In the genomic region with DNA sequence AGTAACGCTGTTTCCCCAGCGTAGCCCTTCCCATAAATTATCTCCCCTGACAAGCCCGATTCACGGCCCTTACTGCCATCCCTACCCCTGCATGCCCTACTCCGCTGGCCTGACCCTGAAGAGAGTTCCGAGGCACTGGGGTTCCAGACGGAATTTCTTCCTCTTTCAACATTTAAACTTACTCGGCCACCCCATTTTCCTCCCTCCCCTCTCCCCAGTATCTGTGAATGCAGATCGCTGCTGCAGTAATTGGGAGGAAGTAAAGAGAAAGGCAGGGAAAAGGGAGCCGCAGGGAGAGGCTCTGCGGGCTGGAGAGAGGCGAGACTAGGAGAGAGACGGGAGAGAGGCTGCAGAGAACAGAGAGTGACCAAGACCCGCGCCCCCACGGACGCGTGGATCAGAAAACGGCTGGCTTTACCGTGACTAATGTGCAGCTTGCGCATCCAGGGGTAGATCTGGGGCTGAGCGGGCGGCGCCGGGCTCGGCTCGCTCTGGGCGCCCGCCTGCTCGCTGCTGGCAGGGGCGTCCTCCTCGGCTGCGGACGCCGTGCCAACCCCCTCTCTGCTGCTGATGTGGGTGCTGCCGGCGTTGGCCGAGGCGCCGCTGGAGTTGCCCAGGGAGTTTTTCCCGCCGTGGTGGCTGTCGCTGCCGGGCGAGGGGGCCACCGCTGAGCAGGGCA, we compare ENCODE assay signal across 8 mouse cellular contexts. TPM values are rescaled to one million over a fixed set of nuclear protein-coding genes. Genes with fewer than 3 reads are reported as not detected.
DNase-seq lines count a peak whose midpoint lies in the region; ATAC-seq lines count a peak whose summit lies in the region.

No protein-coding gene starts in this region.

- H3K4me2 ChIP-seq in heart, embryonic 15.5 days = peak overlapping the region; percentile 62
- H3K4me2 ChIP-seq in limb, embryonic 11.5 days (ENCODE audit: low read depth, severe bottlenecking) = peak overlapping the region; percentile 98
- peak overlapping the region; percentile 78 for H3K4me2 ChIP-seq in stomach, embryonic 14.5 days (replicated peaks; ENCODE audit: low read depth, low read length)

- ATAC-seq in megakaryocyte, adult 5-6 weeks (ENCODE audit: poor library complexity, severe bottlenecking) = no peak
- no peak; the same call in 1 of the 2 replicates for ATAC-seq in heart, embryonic 15.5 days (replicated peaks; ENCODE audit: insufficient number of reproducible peaks, insufficient read depth, low FRiP score, low read depth)
- ATAC-seq in limb, embryonic 11.5 days (ENCODE audit: insufficient number of reproducible peaks, low FRiP score, low TSS enrichment, low read depth) = no peak
- no peak for ATAC-seq in stomach, embryonic 14.5 days (ENCODE audit: insufficient number of reproducible peaks, insufficient read depth, low FRiP score, low read depth)

- WGBS in heart, embryonic 15.5 days = 2% methylated on average over 46 of the region's 46 CpGs
- WGBS in limb, embryonic 11.5 days = under 1% methylated on average over 39 of the region's 46 CpGs
- WGBS in stomach, embryonic 14.5 days = 1% methylated on average over 44 of the region's 46 CpGs

- H3K4me3 ChIP-seq in megakaryocyte, embryonic 14.5 days (replicated peaks) = peak overlapping the region; percentile 86
- peak overlapping the region; percentile 53 for H3K4me3 ChIP-seq in heart, embryonic 15.5 days
- peak overlapping the region; percentile 44 for H3K4me3 ChIP-seq in limb, embryonic 11.5 days (ENCODE audit: low read depth, low read length)
- peak overlapping the region; percentile 90 for H3K4me3 ChIP-seq in stomach, embryonic 14.5 days (ENCODE audit: low read depth, low read length)

- H3K4me1 ChIP-seq in megakaryocyte, embryonic 14.5 days = no peaks in the 10 kb centered on the region; the same call in 1 of the 2 replicates
- H3K4me1 ChIP-seq in heart, embryonic 15.5 days (replicated peaks) = peaks cover 19% of the 10 kb centered on the region
- H3K4me1 ChIP-seq in limb, embryonic 11.5 days (ENCODE audit: control insufficient read depth, insufficient read depth, low read length) = peaks cover 73% of the 10 kb centered on the region
- peaks cover 5% of the 10 kb centered on the region; the same call in 1 of the 2 replicates for H3K4me1 ChIP-seq in stomach, embryonic 14.5 days (ENCODE audit: control insufficient read depth, insufficient read depth, low read length)

- H3K9me3 ChIP-seq in megakaryocyte, embryonic 14.5 days = peaks cover 44% of the 10 kb centered on the region
- no peaks in the 10 kb centered on the region for H3K9me3 ChIP-seq in heart, embryonic 15.5 days (replicated peaks)
- H3K9me3 ChIP-seq in limb, embryonic 11.5 days (ENCODE audit: control insufficient read depth, low read length) = no peaks in the 10 kb centered on the region
- no peaks in the 10 kb centered on the region for H3K9me3 ChIP-seq in stomach, embryonic 14.5 days (ENCODE audit: control insufficient read depth, low read depth, low read length)

- peaks cover 26% of the 10 kb centered on the region for H3K36me3 ChIP-seq in megakaryocyte, embryonic 14.5 days (replicated peaks; ENCODE audit: low read length)
- no peaks in the 10 kb centered on the region for H3K36me3 ChIP-seq in heart, embryonic 15.5 days
- H3K36me3 ChIP-seq in limb, embryonic 11.5 days (ENCODE audit: control insufficient read depth, insufficient read depth, low read length) = peaks cover 2% of the 10 kb centered on the region; the same call in 1 of the 2 replicates
- peaks cover 5% of the 10 kb centered on the region; the same call in 1 of the 2 replicates for H3K36me3 ChIP-seq in stomach, embryonic 14.5 days (ENCODE audit: control insufficient read depth, insufficient read depth, low read length)

- DNase-seq in limb, embryonic 11.5 days (ENCODE audit: low spot score) = peak; percentile 73
- no peak for DNase-seq in left cerebral cortex, adult 11 months (ENCODE audit: low spot score)
- no peak for DNase-seq in left cerebral cortex, adult 9 months (ENCODE audit: low spot score in 2 of 2)
- DNase-seq in spleen, postnatal 14 days (ENCODE audit: low spot score in 2 of 2) = no peak

- peaks cover 42% of the 10 kb centered on the region for H3K27me3 ChIP-seq in megakaryocyte, embryonic 14.5 days (replicated peaks)
- peaks cover 98% of the 10 kb centered on the region for H3K27me3 ChIP-seq in heart, embryonic 15.5 days
- no peaks in the 10 kb centered on the region for H3K27me3 ChIP-seq in limb, embryonic 11.5 days (ENCODE audit: control insufficient read depth, insufficient read depth, low read length)
- H3K27me3 ChIP-seq in stomach, embryonic 14.5 days (ENCODE audit: control insufficient read depth, insufficient read depth, low read length) = 0 out of 2 replicates have a peak, but pooled peaks cover 3% of the 10 kb centered on the region

- peak overlapping the region; percentile 52 for H3K9ac ChIP-seq in heart, embryonic 15.5 days
- peak overlapping the region; percentile 76 for H3K9ac ChIP-seq in limb, embryonic 11.5 days (ENCODE audit: low read length)
- peak overlapping the region; percentile 96 for H3K9ac ChIP-seq in stomach, embryonic 14.5 days (replicated peaks; ENCODE audit: low read depth, low read length)

- H3K27ac ChIP-seq in heart, embryonic 15.5 days = peak overlapping the region; percentile 25; the same call in 1 of the 2 replicates
- H3K27ac ChIP-seq in limb, embryonic 11.5 days (replicated peaks; ENCODE audit: low read depth, low read length) = peak overlapping the region; percentile 59
- peak overlapping the region; percentile 87 for H3K27ac ChIP-seq in stomach, embryonic 14.5 days (ENCODE audit: low read length)

RNA-seq across cellular contexts. Expression of a gene that starts 0.9 kb away (rescaled TPM):
- polyA plus RNA-seq in megakaryocyte, embryonic 14.5 days (2012; ENCODE audit: insufficient read depth, low replicate concordance) = 0.46 TPM in 1 of 2 replicates, not detected in the other
- total RNA-seq in megakaryocyte, adult 5-6 weeks (2015) = 0.09 and 0.13 TPM in 2 replicates
- total RNA-seq in megakaryocyte, adult 5-6 weeks (2017) = 0.18 TPM in 1 of 2 replicates, not detected in the other
- 2.3 and 6.3 TPM in 2 replicates for polyA plus RNA-seq in heart, embryonic 15.5 days (2015; fragmentation: Nextera tagmentation; extraction: Ambion mirVana)
- polyA plus RNA-seq in limb, embryonic 11.5 days (2014; fragmentation: Nextera tagmentation; extraction: Ambion mirVana) = 11.0 and 11.3 TPM in 2 replicates
- 24.4 and 27.1 TPM in 2 replicates for polyA plus RNA-seq in stomach, embryonic 14.5 days (2014; fragmentation: Nextera tagmentation; extraction: Ambion mirVana)

RNA-seq across cellular contexts. Expression of a gene that starts 5.0 kb away (rescaled TPM):
- polyA plus RNA-seq in megakaryocyte, embryonic 14.5 days (2012; ENCODE audit: insufficient read depth, low replicate concordance) = not detected in 2 replicates
- total RNA-seq in megakaryocyte, adult 5-6 weeks (2015) = not detected in 2 replicates
- not detected in 2 replicates for total RNA-seq in megakaryocyte, adult 5-6 weeks (2017)
- 0.27 TPM in 1 of 2 replicates, not detected in the other for polyA plus RNA-seq in heart, embryonic 15.5 days (2015; fragmentation: Nextera tagmentation; extraction: Ambion mirVana)
- 3.5 and 4.6 TPM in 2 replicates for polyA plus RNA-seq in limb, embryonic 11.5 days (2014; fragmentation: Nextera tagmentation; extraction: Ambion mirVana)
- polyA plus RNA-seq in stomach, embryonic 14.5 days (2014; fragmentation: Nextera tagmentation; extraction: Ambion mirVana) = 3.4 TPM in 2 replicates

RNA-seq across cellular contexts. Expression of a gene that starts 9.6 kb away (rescaled TPM):
- polyA plus RNA-seq in megakaryocyte, embryonic 14.5 days (2012; ENCODE audit: insufficient read depth, low replicate concordance) = 0.21 TPM in 1 of 2 replicates, not detected in the other
- 0.93 TPM in 1 of 2 replicates, not detected in the other for total RNA-seq in megakaryocyte, adult 5-6 weeks (2015)
- not detected in 2 replicates for total RNA-seq in megakaryocyte, adult 5-6 weeks (2017)
- polyA plus RNA-seq in heart, embryonic 15.5 days (2015; fragmentation: Nextera tagmentation; extraction: Ambion mirVana) = 0.89 and 2.4 TPM in 2 replicates
- 5.6 and 6.2 TPM in 2 replicates for polyA plus RNA-seq in limb, embryonic 11.5 days (2014; fragmentation: Nextera tagmentation; extraction: Ambion mirVana)
- 15.5 and 16.0 TPM in 2 replicates for polyA plus RNA-seq in stomach, embryonic 14.5 days (2014; fragmentation: Nextera tagmentation; extraction: Ambion mirVana)

RNA-seq across cellular contexts. Expression of a gene that starts 9.6 kb away (rescaled TPM):
- polyA plus RNA-seq in megakaryocyte, embryonic 14.5 days (2012; ENCODE audit: insufficient read depth, low replicate concordance) = not detected in 2 replicates
- total RNA-seq in megakaryocyte, adult 5-6 weeks (2015) = not detected in 2 replicates
- total RNA-seq in megakaryocyte, adult 5-6 weeks (2017) = not detected in 2 replicates
- polyA plus RNA-seq in heart, embryonic 15.5 days (2015; fragmentation: Nextera tagmentation; extraction: Ambion mirVana) = not detected in 2 replicates
- polyA plus RNA-seq in limb, embryonic 11.5 days (2014; fragmentation: Nextera tagmentation; extraction: Ambion mirVana) = 1.1 and 1.3 TPM in 2 replicates
- not detected in 2 replicates for polyA plus RNA-seq in stomach, embryonic 14.5 days (2014; fragmentation: Nextera tagmentation; extraction: Ambion mirVana)

RNA-seq across cellular contexts. Expression of a gene that starts 12.0 kb away (rescaled TPM):
- polyA plus RNA-seq in megakaryocyte, embryonic 14.5 days (2012; ENCODE audit: insufficient read depth, low replicate concordance) = 0.44 TPM in 1 of 2 replicates, not detected in the other
- total RNA-seq in megakaryocyte, adult 5-6 weeks (2015) = 0.27 TPM in 1 of 2 replicates, not detected in the other
- total RNA-seq in megakaryocyte, adult 5-6 weeks (2017) = 0.28 TPM in 1 of 2 replicates, not detected in the other
- polyA plus RNA-seq in heart, embryonic 15.5 days (2015; fragmentation: Nextera tagmentation; extraction: Ambion mirVana) = 0.43 and 0.77 TPM in 2 replicates
- 1.0 and 1.3 TPM in 2 replicates for polyA plus RNA-seq in limb, embryonic 11.5 days (2014; fragmentation: Nextera tagmentation; extraction: Ambion mirVana)
- polyA plus RNA-seq in stomach, embryonic 14.5 days (2014; fragmentation: Nextera tagmentation; extraction: Ambion mirVana) = 6.7 and 6.8 TPM in 2 replicates

Comparison
In these comparisons a context has a peak if more than half of its experiments do, and no peak if none do; other contexts are left out.
1. H3K27ac ChIP-seq: peak in every context shown above with its lines; median percentile 87 in stomach, embryonic 14.5 days; 59 in limb, embryonic 11.5 days; 25 in heart, embryonic 15.5 days.